Mouse (Mus musculus) intestine, embryonic 16.5 days (tissue): ENCODE results near the gene Sbno2. TPM values are rescaled to one million over a fixed set of nuclear protein-coding genes. Genes with fewer than 3 reads are reported as not detected.

Experiments
- ATAC-seq: fragments of 200-750 bp; cut with Nextera tagmentation; 2 replicates; pipeline ENCODE4 v1.8.0; 2017; ENCODE audit warnings: moderate TSS enrichment, moderate library complexity
- H3K27ac ChIP-seq: fragments of 300-500 bp; sonication (generic); 2 replicates; pipeline ENCODE4 v1.5.1; 2014; ENCODE audit warnings: mild to moderate bottlenecking, low read length
- H3K27me3 ChIP-seq: fragments of 300-500 bp; sonication (generic); replicated peaks from 2 replicates; pipeline ENCODE4 v1.6.1; 2014; ENCODE audit warnings: low read length, control low read depth, mixed read lengths; ENCODE audit not compliant: control insufficient read depth, insufficient read depth
- H3K36me3 ChIP-seq: fragments of 300-500 bp; sonication (generic); 2 replicates; pipeline ENCODE4 v1.6.1; 2014; ENCODE audit warnings: low read length, control low read depth; ENCODE audit not compliant: control insufficient read depth, insufficient read depth
- H3K4me1 ChIP-seq: fragments of 300-500 bp; sonication (generic); 2 replicates; pipeline ENCODE4 v1.6.1; 2014; ENCODE audit warnings: low read length, control low read depth, mixed read lengths; ENCODE audit not compliant: control insufficient read depth, insufficient read depth
- H3K4me2 ChIP-seq: fragments of 300-500 bp; sonication (generic); 2 replicates; pipeline ENCODE4 v1.6.1; 2014; ENCODE audit warnings: low read depth, low read length, control low read depth
- H3K4me3 ChIP-seq: fragments of 300-500 bp; sonication (generic); 2 replicates; pipeline ENCODE4 v1.5.1; 2014; ENCODE audit warnings: mild to moderate bottlenecking, low read length
- H3K9ac ChIP-seq: fragments of 300-500 bp; sonication (generic); 2 replicates; pipeline ENCODE4 v1.6.1; 2014; ENCODE audit warnings: low read depth, low read length
- H3K9me3 ChIP-seq: fragments of 300-500 bp; sonication (generic); 2 replicates; pipeline ENCODE4 v1.6.1; 2016; ENCODE audit warnings: low read length, control low read depth; ENCODE audit not compliant: control insufficient read depth
- WGBS: fragments of 180-500 bp; shearing (Covaris S2); extraction: QIAGEN DNeasy Blood & Tissue Kit; methylation state at CpG from one replicate; pipeline ENCODE4 v1.1.7; 2014; 5-methylcytosine and 5-hydroxymethylcytosine counted together
- polyA plus RNA-seq: library from polyadenylated mRNA; unstranded; fragments of >200 nt; fragmentation: Nextera tagmentation; extraction: Ambion mirVana; gene quantifications from 2 replicates; pipeline ENCODE4 v1.2.1, GENCODE M21; 2015

The Sbno2 gene
- polyA plus RNA-seq, 1 experiment from 2014 or later: 13.4 TPM

GRCm38 (mm10) chr10:80148610-80149290, 43.4 kb upstream of the Sbno2 start:
- WGBS: under 1% methylated on average over 56 of the region's 57 CpGs
- Histone ChIP-seq H3K4me1 (peaks cover 62% of the 10 kb centered on the region), H3K4me3 (peak overlapping the region; percentile 96), H3K27ac (peak overlapping the region; percentile 100), H3K9me3 (no peaks in the 10 kb centered on the region), H3K4me2 (peak overlapping the region; percentile 56), H3K27me3 (no peaks in the 10 kb centered on the region), H3K36me3 (peaks cover 23% of the 10 kb centered on the region), H3K9ac (peak overlapping the region; percentile 87)
- peak; percentile 54 for ATAC-seq

DNA sequence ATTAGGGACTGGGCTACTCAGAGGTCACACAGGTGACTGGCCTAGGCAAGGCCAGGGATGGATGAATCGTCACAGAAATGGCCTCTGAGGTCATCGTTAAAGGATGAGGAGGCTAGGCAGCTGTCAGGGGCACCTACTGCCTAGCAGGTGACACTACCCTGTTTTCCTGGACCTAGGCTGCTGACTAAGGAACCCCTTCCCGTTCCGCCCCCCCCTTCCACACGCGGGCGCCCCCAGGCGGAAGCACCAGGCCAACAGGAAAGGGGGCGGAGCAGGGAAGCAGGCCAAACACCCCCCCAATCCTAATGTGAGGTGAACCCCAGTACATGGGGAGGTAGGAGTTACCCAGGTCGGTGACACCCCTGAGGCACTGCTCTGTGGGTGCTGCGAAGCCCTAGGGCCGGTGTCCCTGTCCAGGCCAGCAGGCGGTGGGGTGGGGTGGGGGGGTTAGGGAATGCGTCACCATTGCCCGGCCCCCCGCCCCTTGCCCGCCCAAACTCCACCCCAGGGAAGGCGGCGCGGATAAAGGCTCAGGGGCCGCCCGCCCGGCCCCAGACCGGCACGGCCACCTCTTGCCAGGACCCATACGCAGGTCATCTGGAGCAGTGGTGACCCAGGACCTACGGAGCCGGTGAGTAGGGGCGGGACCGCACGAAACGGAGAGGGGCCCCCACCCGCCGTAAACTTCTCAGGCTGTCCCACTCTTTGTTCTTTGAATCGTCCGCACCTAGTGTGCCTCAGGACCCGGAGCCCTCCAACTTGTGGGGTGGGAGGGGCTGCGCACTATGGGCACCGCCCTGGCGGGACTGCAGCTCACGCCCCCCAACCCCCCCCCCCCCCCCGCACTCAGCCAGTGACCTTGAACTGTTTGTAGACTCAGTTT, 42.6 kb upstream of the Sbno2 start, which contains the start of gene Midn:
TSS of gene Midn (plus strand) at position 554 of the 883 bp plus-strand sequence.
- under 1% methylated on average over 36 of the region's 42 CpGs for WGBS

DNA sequence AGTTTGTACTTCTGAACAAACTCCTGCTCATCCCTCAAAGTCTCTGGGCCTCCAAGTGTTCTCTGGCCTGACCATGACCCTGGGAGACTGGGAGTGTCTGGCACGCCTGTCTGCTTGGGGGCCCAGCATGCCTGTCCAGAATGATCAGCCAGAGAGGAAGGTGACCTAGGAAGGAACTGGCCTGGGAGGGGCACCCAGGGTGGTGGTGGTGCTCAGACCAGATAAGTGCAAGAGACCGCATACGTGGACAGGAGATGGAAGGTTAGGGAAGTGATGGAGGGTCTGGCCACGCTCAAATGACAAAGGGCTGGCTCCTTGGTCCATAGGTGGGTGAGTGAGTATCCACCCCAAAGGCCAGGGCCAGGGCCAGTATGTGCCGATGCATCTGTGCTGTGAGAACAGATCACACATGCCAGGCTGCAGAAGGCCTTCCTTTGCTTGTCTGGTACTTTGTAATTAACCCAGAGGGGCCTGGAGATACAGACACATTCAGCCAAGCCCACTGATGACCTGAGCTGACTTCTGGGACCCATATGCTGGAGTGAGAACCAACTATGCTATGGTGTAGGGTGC, 41.9 kb upstream of the Sbno2 start:
- WGBS: 60% methylated on average over 5 of the region's 5 CpGs
- peaks cover 57% of the 10 kb centered on the region for H3K4me1 ChIP-seq
- peak overlapping the region; percentile 87 for H3K9ac ChIP-seq
- no peaks in the 10 kb centered on the region for H3K27me3 ChIP-seq
- no peak for ATAC-seq
- H3K9me3 ChIP-seq: no peaks in the 10 kb centered on the region
- peak overlapping the region; percentile 96 for H3K4me3 ChIP-seq
- H3K4me2 ChIP-seq: peak overlapping the region; percentile 56
- H3K36me3 ChIP-seq: peaks cover 19% of the 10 kb centered on the region
- H3K27ac ChIP-seq: peak overlapping the region; percentile 100

More for the DNA sequence above, 42.6 kb upstream of the Sbno2 start, which contains the start of gene Midn:
- Histone ChIP-seq H3K4me1 (peaks cover 60% of the 10 kb centered on the region), H3K27ac (peak within 1 kb of the TSS; percentile 100), H3K9ac (peak within 1 kb of the TSS; percentile 87), H3K4me3 (peak within 1 kb of the TSS; percentile 96), H3K4me2 (peak within 1 kb of the TSS; percentile 56), H3K27me3 (no peaks in the 10 kb centered on the region), H3K36me3 (peaks cover 19% of the 10 kb centered on the region), H3K9me3 (no peaks in the 10 kb centered on the region)
- peak; percentile 54 for ATAC-seq

DNA sequence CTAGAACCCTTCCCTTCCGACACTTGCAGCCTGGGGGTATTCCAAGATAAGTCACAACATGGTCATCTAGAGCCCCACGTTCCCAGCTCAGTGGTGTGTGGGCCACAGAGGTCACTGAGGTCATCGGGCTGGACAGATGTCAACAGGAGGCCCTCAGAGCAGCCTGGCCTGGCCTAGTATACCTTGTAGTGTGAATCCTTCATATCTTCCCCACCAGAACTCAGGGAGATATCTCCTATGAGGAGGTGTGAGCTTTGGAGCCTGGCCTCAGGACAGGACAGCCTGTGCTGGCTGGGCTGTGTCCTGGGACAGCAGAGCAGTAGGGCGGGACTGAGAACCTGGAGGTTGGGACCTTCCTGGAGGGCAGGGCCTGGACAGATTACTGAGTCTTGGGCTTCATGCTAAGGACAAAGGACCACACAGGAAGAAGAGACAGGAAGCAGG, 41.2 kb upstream of the Sbno2 start:
- WGBS: 67% methylated on average over 4 of the region's 4 CpGs
- peak overlapping the region; percentile 96 for H3K4me3 ChIP-seq

GRCm38 (mm10) chr10:80145896-80146295, 40.5 kb upstream of the Sbno2 start:
- H3K9me3 ChIP-seq: no peaks in the 10 kb centered on the region
- peak overlapping the region; percentile 56; the same call in 1 of the 2 replicates for H3K4me2 ChIP-seq
- H3K27me3 ChIP-seq: no peaks in the 10 kb centered on the region
- no peak for ATAC-seq
- peaks cover 50% of the 10 kb centered on the region for H3K4me1 ChIP-seq
- H3K9ac ChIP-seq: peak overlapping the region; percentile 87
- 73% methylated on average over 6 of the region's 6 CpGs for WGBS
- H3K4me3 ChIP-seq: peak overlapping the region; percentile 11; the same call in 1 of the 2 replicates
- peak overlapping the region; percentile 100 for H3K27ac ChIP-seq
- peaks cover 19% of the 10 kb centered on the region for H3K36me3 ChIP-seq

More for the DNA sequence above, 41.2 kb upstream of the Sbno2 start:
- Histone ChIP-seq H3K4me2 (peak overlapping the region; percentile 56; the same call in 1 of the 2 replicates), H3K9ac (peak overlapping the region; percentile 87), H3K4me1 (peaks cover 51% of the 10 kb centered on the region), H3K27me3 (no peaks in the 10 kb centered on the region), H3K36me3 (peaks cover 19% of the 10 kb centered on the region), H3K9me3 (no peaks in the 10 kb centered on the region), H3K27ac (peak overlapping the region; percentile 100)
- ATAC-seq: no peak

DNA sequence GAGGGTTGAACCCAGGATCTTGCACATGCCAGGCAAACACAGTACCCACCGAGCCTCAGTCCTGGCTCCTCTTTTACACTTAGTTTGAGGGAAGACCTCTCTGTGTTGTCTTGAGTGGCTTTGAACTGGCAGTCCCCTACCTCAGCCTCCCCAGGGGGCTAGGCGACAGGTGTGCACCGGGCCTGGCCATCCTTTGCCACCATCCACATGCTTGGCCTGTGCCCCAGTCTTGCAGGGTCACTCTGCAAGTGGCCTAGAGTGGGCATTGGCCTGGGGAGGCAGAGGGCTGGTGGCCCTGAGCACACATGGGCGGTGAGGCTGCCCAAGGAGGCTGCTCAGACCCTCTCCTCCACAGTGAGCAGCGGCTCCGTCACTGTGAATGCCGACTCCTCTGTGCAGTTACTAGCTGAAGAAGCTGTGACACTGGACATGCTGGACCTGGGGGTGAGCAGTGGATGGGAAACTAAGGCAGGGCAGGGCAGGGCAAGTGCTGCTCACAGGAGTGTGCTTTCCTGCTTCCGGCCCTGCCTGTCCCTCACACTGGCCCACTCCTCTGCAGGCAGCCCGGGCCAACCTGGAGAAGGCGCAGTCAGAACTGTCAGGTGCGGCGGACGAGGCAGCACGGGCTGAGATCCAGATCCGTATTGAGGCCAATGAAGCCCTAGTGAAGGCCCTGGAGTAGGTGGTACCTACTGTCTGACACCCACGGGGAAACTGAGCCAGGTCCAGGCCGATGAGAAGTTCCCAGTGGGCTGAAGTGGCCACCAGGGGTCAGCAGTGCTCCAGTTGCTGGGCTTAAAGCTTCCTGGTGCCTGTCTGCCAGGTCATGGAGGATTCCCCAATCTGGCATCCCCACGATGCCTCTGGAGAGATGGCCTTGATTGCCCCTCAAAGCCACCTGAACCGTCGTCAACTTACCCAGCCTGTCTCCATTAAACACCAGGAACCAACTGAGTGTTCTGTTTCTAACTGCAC, 39.8 kb upstream of the Sbno2 start:
- H3K4me2 ChIP-seq: peak overlapping the region; percentile 56; the same call in 1 of the 2 replicates
- ATAC-seq: no peak
- 72% methylated on average over 20 of the region's 20 CpGs for WGBS
- peaks cover 18% of the 10 kb centered on the region for H3K36me3 ChIP-seq
- peak overlapping the region; percentile 87; the same call in 1 of the 2 replicates for H3K9ac ChIP-seq
- H3K9me3 ChIP-seq: no peaks in the 10 kb centered on the region
- H3K27ac ChIP-seq: peak overlapping the region; percentile 100
- H3K4me3 ChIP-seq: 0 out of 2 replicates have a peak overlapping the region, but pooled peaks have one; percentile 11
- no peaks in the 10 kb centered on the region for H3K27me3 ChIP-seq
- peaks cover 56% of the 10 kb centered on the region for H3K4me1 ChIP-seq

- Histone ChIP-seq H3K36me3 (peaks cover 15% of the 10 kb centered on the region; the same call in 1 of the 2 replicates), H3K27ac (0 out of 2 replicates have a peak overlapping the region, but pooled peaks have one; percentile 33), H3K27me3 (no peaks in the 10 kb centered on the region), H3K4me1 (peaks cover 63% of the 10 kb centered on the region), H3K9me3 (no peaks in the 10 kb centered on the region), H3K4me3 (no peak overlapping the region), H3K9ac (no peak overlapping the region), H3K4me2 (no peak overlapping the region)
- ATAC-seq: no peak
- whole genome bisulfite sequencing: 91% methylated on average over 12 of the region's 12 CpGs
Observed at GRCm38 (mm10) chr10:80144159-80144558, 38.8 kb upstream of the Sbno2 start.

GRCm38 (mm10) chr10:80143664-80144063, 38.3 kb upstream of the Sbno2 start:
- Histone ChIP-seq H3K27me3 (no peaks in the 10 kb centered on the region), H3K4me1 (peaks cover 64% of the 10 kb centered on the region), H3K9me3 (no peaks in the 10 kb centered on the region), H3K4me2 (peak overlapping the region; percentile 87; the same call in 1 of the 2 replicates), H3K9ac (no peak overlapping the region), H3K4me3 (0 out of 2 replicates have a peak overlapping the region, but pooled peaks have one; percentile 0), H3K36me3 (peaks cover 15% of the 10 kb centered on the region; the same call in 1 of the 2 replicates), H3K27ac (no peak overlapping the region)
- no peak for ATAC-seq
- WGBS: 93% methylated on average over 7 of the region's 7 CpGs
